Mouse (Mus musculus): ENCODE data around the gene Atp5h. TPM values are rescaled to one million over a fixed set of nuclear protein-coding genes. Genes with fewer than 3 reads are reported as not detected.
A peak's percentile ranks its signal among the peaks of the same experiment; 100 is the strongest.
"Not testable (repeated sequence)": the region's sequence is repeated elsewhere in the genome, so short reads cannot be mapped to it uniquely, and the experiment has no call there.

Atp5h gene
- total RNA-seq (2021): 100 to 1,000 TPM; 478 to 524 TPM

GRCm38 (mm10) chr11:115419531-115420237 is at the start of gene Atp5h, which contains the start of gene Kctd2:
TSS of gene Atp5h (minus strand) at chr11:115419962.
TSS of gene Kctd2 (plus strand) at chr11:115420128.
- DNase-seq: peak; percentile 93 to 96

GRCm38 (mm10) chr11:115467217-115467618 is 47.5 kb upstream of the Atp5h start:
- no peak for DNase-seq

- no peak for DNase-seq
Observed at GRCm38 (mm10) chr11:115464851-115465250, 45.1 kb upstream of the Atp5h start.

GRCm38 (mm10) chr11:115463397-115463796 is 43.6 kb upstream of the Atp5h start:
- DNase-seq: no peak

- DNase-seq: no peak
Observed at GRCm38 (mm10) chr11:115462243-115462891, 42.6 kb upstream of the Atp5h start, which contains the start of gene Slc16a5. TSS of gene Slc16a5 (plus strand) at chr11:115462474.

GRCm38 (mm10) chr11:115461846-115462242 is 42.1 kb upstream of the Atp5h start:
- no peak for DNase-seq

- DNase-seq: no peak
Observed at GRCm38 (mm10) chr11:115460976-115461375, 41.2 kb upstream of the Atp5h start.

- no peak for DNase-seq
Observed at GRCm38 (mm10) chr11:115457405-115457804, 37.6 kb upstream of the Atp5h start.

GRCm38 (mm10) chr11:115456182-115456581 is 36.4 kb upstream of the Atp5h start:
- no peak for DNase-seq

- DNase-seq: no peak
Observed at GRCm38 (mm10) chr11:115455619-115456018, 35.9 kb upstream of the Atp5h start.

GRCm38 (mm10) chr11:115454822-115455221 is 35.1 kb upstream of the Atp5h start:
- DNase-seq: not testable (repeated sequence)

- no peak for DNase-seq
Observed at GRCm38 (mm10) chr11:115453306-115453705, 33.5 kb upstream of the Atp5h start.

- no peak for DNase-seq
Observed at GRCm38 (mm10) chr11:115452281-115452860, 32.6 kb upstream of the Atp5h start.

- DNase-seq: no peak
Observed at GRCm38 (mm10) chr11:115451781-115452241, 32.0 kb upstream of the Atp5h start.

GRCm38 (mm10) chr11:115450176-115450575 is 30.4 kb upstream of the Atp5h start:
- no peak for DNase-seq

GRCm38 (mm10) chr11:115448998-115449397 is 29.2 kb upstream of the Atp5h start:
- DNase-seq: no peak

- DNase-seq: no peak
Observed at GRCm38 (mm10) chr11:115448075-115448474, 28.3 kb upstream of the Atp5h start.

- no peak for DNase-seq
Observed at GRCm38 (mm10) chr11:115447321-115447885, 27.6 kb upstream of the Atp5h start.

GRCm38 (mm10) chr11:115446906-115447305 is 27.1 kb upstream of the Atp5h start:
- DNase-seq: no peak

GRCm38 (mm10) chr11:115441417-115441816 is 21.7 kb upstream of the Atp5h start:
- DNase-seq: no peak

GRCm38 (mm10) chr11:115439906-115440595 is 20.3 kb upstream of the Atp5h start, which contains the start of gene Trim80:
TSS of gene Trim80 (plus strand) at chr11:115440545.
- no peak for DNase-seq

- DNase-seq: no peak
Observed at GRCm38 (mm10) chr11:115439326-115439725, 19.6 kb upstream of the Atp5h start.
